Mouse (Mus musculus): Measurements from ENCODE around the gene Ccdc134. TPM values are rescaled to one million over a fixed set of nuclear protein-coding genes. Genes with fewer than 3 reads are reported as not detected.
A peak's percentile ranks its signal among the peaks of the same experiment; 100 is the strongest.
"Not testable (repeated sequence)": the region's sequence is repeated elsewhere in the genome, so short reads cannot be mapped to it uniquely, and the experiment has no call there.

Ccdc134 gene
- polyA plus RNA-seq (2016; fragmentation: Nextera tagmentation; extraction: Ambion mirVana), result 17.5 and 19.0 TPM in 2 replicates

- H3K4me2 ChIP-seq, result peak within 1 kb of the TSS; percentile 89
- ATAC-seq (ENCODE audit: low FRiP score), result peak; percentile 99
- H3K4me3 ChIP-seq (replicated peaks), result peak within 1 kb of the TSS; percentile 75
- H3K9me3 ChIP-seq, result no peaks in the 10 kb centered on the region
- H3K4me1 ChIP-seq, result peaks cover 19% of the 10 kb centered on the region
- peak within 1 kb of the TSS; percentile 68 for H3K27ac ChIP-seq
- H3K36me3 ChIP-seq (replicated peaks), result peaks cover 18% of the 10 kb centered on the region
- H3K27me3 ChIP-seq, result no peaks in the 10 kb centered on the region
- WGBS, result under 1% methylated on average over 74 of the region's 74 CpGs
- peak within 1 kb of the TSS; percentile 85 for H3K9ac ChIP-seq
Observed at GRCm38 (mm10) chr15:82127426-82128374, at the start of gene Ccdc134. Ccdc134 (plus strand) TSS chr15:82127922.

GRCm38 (mm10) chr15:82079883-82080282 is 47.8 kb upstream of the Ccdc134 start:
- WGBS, result 63% methylated on average over 10 of the region's 10 CpGs
- Histone ChIP-seq H3K27ac (no peak overlapping the region), H3K4me2 (no peak overlapping the region), H3K4me1 (no peaks in the 10 kb centered on the region), H3K27me3 (no peaks in the 10 kb centered on the region), H3K9me3 (no peaks in the 10 kb centered on the region), H3K4me3 (replicated peaks) (no peak overlapping the region), H3K9ac (no peak overlapping the region), H3K36me3 (replicated peaks) (no peaks in the 10 kb centered on the region)
- ATAC-seq (ENCODE audit: low FRiP score), result no peak

DNA sequence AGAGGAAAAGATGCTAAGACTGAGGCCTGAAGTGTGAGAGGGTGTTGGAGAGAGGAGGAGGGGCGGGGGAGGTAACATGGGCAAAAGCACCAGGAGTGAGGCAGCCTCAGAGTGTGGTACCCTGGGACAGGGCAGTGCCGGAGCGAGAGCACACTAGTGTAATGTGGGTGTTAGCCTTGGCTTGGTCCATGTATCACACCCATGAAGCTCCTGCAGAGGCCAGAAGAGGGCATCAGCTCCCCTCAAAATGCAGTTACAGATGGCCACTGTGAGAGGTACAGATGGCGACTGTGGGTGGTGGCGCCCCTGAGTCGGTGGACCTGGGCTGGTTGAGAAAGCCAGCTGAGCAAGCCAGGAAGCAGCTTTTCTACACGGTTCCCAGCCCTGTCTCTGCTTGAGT is 46.6 kb upstream of the Ccdc134 start:
- no peaks in the 10 kb centered on the region for H3K4me1 ChIP-seq
- H3K9ac ChIP-seq, result no peak overlapping the region
- no peak overlapping the region for H3K4me2 ChIP-seq
- H3K27me3 ChIP-seq, result no peaks in the 10 kb centered on the region
- 32% methylated on average over 7 of the region's 7 CpGs for WGBS
- no peaks in the 10 kb centered on the region for H3K36me3 ChIP-seq (replicated peaks)
- no peak for ATAC-seq (ENCODE audit: low FRiP score)
- H3K27ac ChIP-seq, result no peak overlapping the region
- H3K9me3 ChIP-seq, result no peaks in the 10 kb centered on the region
- no peak overlapping the region for H3K4me3 ChIP-seq (replicated peaks)

DNA sequence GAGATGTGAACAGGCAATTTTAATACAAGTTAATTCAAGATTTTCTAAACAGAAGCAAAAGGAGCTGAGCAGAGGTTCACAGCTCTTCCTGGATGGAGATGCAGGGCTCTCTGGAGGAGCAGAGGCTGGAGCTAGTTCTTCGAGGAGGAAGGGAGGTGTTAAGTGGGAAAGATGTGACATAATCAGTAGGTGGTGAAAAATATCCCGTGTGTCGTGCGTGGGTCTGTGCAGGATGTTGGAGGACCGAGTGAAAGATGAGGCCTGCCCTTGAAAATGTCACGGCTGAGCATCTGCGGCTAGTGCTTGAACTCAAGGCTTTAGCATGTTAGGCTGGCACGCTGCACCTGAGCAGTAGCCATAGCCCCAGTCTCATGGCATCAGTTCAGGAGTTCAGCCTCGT is 42.1 kb upstream of the Ccdc134 start:
- Histone ChIP-seq H3K36me3 (replicated peaks) (no peaks in the 10 kb centered on the region), H3K27me3 (0 out of 2 replicates have a peak, but pooled peaks cover 8% of the 10 kb centered on the region), H3K4me2 (no peak overlapping the region), H3K9ac (no peak overlapping the region), H3K27ac (no peak overlapping the region), H3K4me1 (no peaks in the 10 kb centered on the region), H3K9me3 (no peaks in the 10 kb centered on the region), H3K4me3 (replicated peaks) (no peak overlapping the region)
- 91% methylated on average over 9 of the region's 9 CpGs for WGBS
- ATAC-seq (ENCODE audit: low FRiP score), result no peak

DNA sequence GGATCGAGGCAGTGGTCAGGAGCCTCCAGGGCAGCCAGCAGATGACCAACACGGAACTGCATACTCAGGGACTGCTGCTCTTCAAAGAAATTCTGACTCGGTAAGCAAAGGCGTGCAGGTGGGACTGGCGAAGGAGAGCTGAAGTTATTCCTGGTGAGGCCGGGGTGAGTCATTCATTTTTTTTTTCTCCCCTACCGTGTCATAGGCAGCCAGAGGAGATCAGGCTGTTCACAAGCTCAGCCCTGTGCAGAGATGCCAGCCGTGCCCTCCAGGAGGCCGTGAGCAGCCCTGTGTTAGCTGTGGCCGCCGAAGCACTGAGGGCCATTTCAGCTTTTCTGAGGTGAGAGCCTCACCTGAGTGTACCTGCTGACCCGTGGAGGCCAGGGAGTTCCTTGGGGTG is 41.6 kb upstream of the Ccdc134 start:
- Histone ChIP-seq H3K36me3 (replicated peaks) (no peaks in the 10 kb centered on the region), H3K27me3 (peaks cover 8% of the 10 kb centered on the region; the same call in 1 of the 2 replicates), H3K9me3 (no peaks in the 10 kb centered on the region), H3K4me3 (replicated peaks) (no peak overlapping the region), H3K4me2 (no peak overlapping the region), H3K9ac (no peak overlapping the region), H3K27ac (no peak overlapping the region), H3K4me1 (no peaks in the 10 kb centered on the region)
- ATAC-seq (ENCODE audit: low FRiP score), result no peak
- 84% methylated on average over 12 of the region's 12 CpGs for WGBS

- H3K9ac ChIP-seq, result no peak overlapping the region
- no peaks in the 10 kb centered on the region for H3K36me3 ChIP-seq (replicated peaks)
- H3K9me3 ChIP-seq, result no peaks in the 10 kb centered on the region
- H3K4me2 ChIP-seq, result no peak overlapping the region
- no peak overlapping the region for H3K27ac ChIP-seq
- peaks cover 8% of the 10 kb centered on the region; the same call in 1 of the 2 replicates for H3K27me3 ChIP-seq
- 14% methylated on average over 10 of the region's 10 CpGs for WGBS
- H3K4me3 ChIP-seq (replicated peaks), result no peak overlapping the region
- H3K4me1 ChIP-seq, result no peaks in the 10 kb centered on the region
- no peak for ATAC-seq (ENCODE audit: low FRiP score)
Observed at GRCm38 (mm10) chr15:82087266-82087665, 40.5 kb upstream of the Ccdc134 start.

DNA sequence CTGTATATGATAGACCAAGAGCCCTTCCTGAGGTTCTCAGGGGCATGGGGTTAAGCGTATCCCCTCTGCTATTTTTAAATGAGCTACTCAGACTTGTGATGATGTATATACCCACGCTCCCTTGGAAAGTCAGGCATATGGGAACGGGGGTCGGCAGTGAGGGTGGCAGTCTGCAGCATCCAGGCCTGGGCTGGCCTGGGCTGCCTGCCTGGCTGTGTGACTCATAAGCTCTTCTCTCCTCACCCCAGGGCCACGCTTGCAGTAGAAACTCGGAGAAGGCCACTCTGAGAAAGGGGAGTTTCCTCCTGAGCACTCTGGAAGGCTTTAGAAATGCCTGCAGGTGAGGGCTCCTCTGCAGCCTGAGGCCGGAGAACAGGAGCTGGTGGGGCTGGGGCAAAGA is 36.7 kb upstream of the Ccdc134 start:
- 82% methylated on average over 7 of the region's 7 CpGs for WGBS
- Histone ChIP-seq H3K36me3 (replicated peaks) (no peaks in the 10 kb centered on the region), H3K4me3 (replicated peaks) (no peak overlapping the region), H3K4me2 (no peak overlapping the region), H3K27me3 (peaks cover 8% of the 10 kb centered on the region; the same call in 1 of the 2 replicates), H3K4me1 (no peaks in the 10 kb centered on the region), H3K9me3 (no peaks in the 10 kb centered on the region), H3K27ac (no peak overlapping the region), H3K9ac (no peak overlapping the region)
- ATAC-seq (ENCODE audit: low FRiP score), result no peak

- 17% methylated on average over 8 of the region's 8 CpGs for WGBS
- H3K4me1 ChIP-seq, result no peaks in the 10 kb centered on the region
- no peaks in the 10 kb centered on the region; the same call in 1 of the 2 replicates for H3K27me3 ChIP-seq
- no peaks in the 10 kb centered on the region for H3K36me3 ChIP-seq (replicated peaks)
- no peaks in the 10 kb centered on the region for H3K9me3 ChIP-seq
- H3K4me3 ChIP-seq (replicated peaks), result no peak overlapping the region
- H3K4me2 ChIP-seq, result no peak overlapping the region
- no peak for ATAC-seq (ENCODE audit: low FRiP score)
- no peak overlapping the region for H3K27ac ChIP-seq
- no peak overlapping the region for H3K9ac ChIP-seq
Observed at GRCm38 (mm10) chr15:82106953-82107555, 20.7 kb upstream of the Ccdc134 start.

- no peaks in the 10 kb centered on the region for H3K9me3 ChIP-seq
Observed at GRCm38 (mm10) chr15:82120544-82120943, 7.2 kb upstream of the Ccdc134 start.

DNA sequence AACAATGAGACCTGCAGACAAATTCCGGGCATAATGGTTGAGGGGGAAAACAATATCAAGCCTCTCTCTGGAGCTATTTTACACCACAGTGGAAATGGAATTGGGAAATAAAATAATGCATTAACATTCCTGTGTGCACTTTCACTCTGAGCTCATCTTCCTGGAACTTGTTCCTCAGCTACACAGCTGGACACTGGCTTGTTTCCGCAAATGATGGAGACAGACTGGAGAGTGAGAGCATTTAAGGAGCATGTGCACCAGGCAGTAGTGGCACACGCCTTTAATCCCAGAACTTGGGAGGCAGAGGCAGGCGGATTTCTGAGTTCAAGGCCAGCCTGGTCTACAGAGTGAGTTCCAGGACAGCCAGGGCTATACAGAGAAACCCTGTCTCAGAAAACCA is 1.0 kb upstream of the Ccdc134 start:
- not testable (repeated sequence) for H3K27ac ChIP-seq; H3K27me3 ChIP-seq; H3K9me3 ChIP-seq; H3K9ac ChIP-seq; H3K4me3 ChIP-seq (replicated peaks); ATAC-seq (ENCODE audit: low FRiP score)
- H3K4me2 ChIP-seq, result peak overlapping the region; percentile 89
- peaks cover 19% of the 10 kb centered on the region for H3K4me1 ChIP-seq
- WGBS, result 80% methylated on average over 4 of the region's 4 CpGs
- H3K36me3 ChIP-seq (replicated peaks), result peaks cover 11% of the 10 kb centered on the region

More at GRCm38 (mm10) chr15:82120544-82120943, 7.2 kb upstream of the Ccdc134 start:
- H3K4me3 ChIP-seq (replicated peaks), result no peak overlapping the region
- no peaks in the 10 kb centered on the region for H3K36me3 ChIP-seq (replicated peaks)
- no peaks in the 10 kb centered on the region for H3K4me1 ChIP-seq
- WGBS, result 92% methylated on average over 8 of the region's 8 CpGs
- no peak overlapping the region for H3K4me2 ChIP-seq
- no peak overlapping the region for H3K9ac ChIP-seq
- H3K27ac ChIP-seq, result no peak overlapping the region
- no peaks in the 10 kb centered on the region for H3K27me3 ChIP-seq
- no peak for ATAC-seq (ENCODE audit: low FRiP score)

- no peaks in the 10 kb centered on the region for H3K27me3 ChIP-seq
- H3K36me3 ChIP-seq (replicated peaks), result peaks cover 18% of the 10 kb centered on the region
- H3K4me1 ChIP-seq, result peaks cover 19% of the 10 kb centered on the region
- no peak for ATAC-seq (ENCODE audit: low FRiP score)
- WGBS, result 2% methylated on average over 5 of the region's 5 CpGs
- peak overlapping the region; percentile 68; the same call in 1 of the 2 replicates for H3K27ac ChIP-seq
- peak overlapping the region; percentile 85 for H3K9ac ChIP-seq
- H3K4me2 ChIP-seq, result peak overlapping the region; percentile 89
- no peaks in the 10 kb centered on the region for H3K9me3 ChIP-seq
- H3K4me3 ChIP-seq (replicated peaks), result peak overlapping the region; percentile 75
Observed at GRCm38 (mm10) chr15:82128398-82128797, 676 bp downstream of the Ccdc134 start.

DNA sequence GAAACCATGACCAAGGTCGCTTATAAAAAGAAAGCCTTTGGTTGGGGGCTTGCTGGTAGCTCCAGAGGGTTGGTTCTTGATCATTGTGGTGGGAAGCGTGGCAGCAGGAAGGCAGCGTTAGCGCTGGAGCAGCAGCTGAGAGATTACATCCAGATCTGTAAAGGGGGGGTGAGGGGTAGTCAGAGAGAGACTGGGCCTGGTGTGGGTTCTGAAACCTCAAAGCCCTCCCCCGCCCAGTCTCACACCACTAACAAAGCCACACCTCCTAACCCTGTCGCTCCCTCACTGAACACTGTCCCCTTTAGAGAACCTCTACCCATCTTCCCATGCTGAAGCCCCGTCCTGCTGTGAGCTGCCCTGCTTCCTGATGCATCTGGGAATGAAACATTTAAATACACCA is 2.9 kb downstream of the Ccdc134 start:
- peaks cover 19% of the 10 kb centered on the region for H3K4me1 ChIP-seq
- no peak overlapping the region for H3K9ac ChIP-seq
- H3K4me3 ChIP-seq (replicated peaks), result no peak overlapping the region
- ATAC-seq (ENCODE audit: low FRiP score), result no peak
- H3K27ac ChIP-seq, result no peak overlapping the region
- no peaks in the 10 kb centered on the region for H3K9me3 ChIP-seq
- 74% methylated on average over 7 of the region's 7 CpGs for WGBS
- H3K27me3 ChIP-seq, result no peaks in the 10 kb centered on the region
- H3K36me3 ChIP-seq (replicated peaks), result peaks cover 22% of the 10 kb centered on the region
- no peak overlapping the region for H3K4me2 ChIP-seq
